Mouse (Mus musculus) ZHBTc4 (cell line): ENCODE measurements at regions not wholly inside any gene's neighbourhood (a gene's known extent, or its start where the extent isn't known, plus 50 kb on each side); places are given as distances from the start of the nearest gene placed in this dataset.
"Not testable (repeated sequence)": the region's sequence is repeated elsewhere in the genome, so short reads cannot be mapped to it uniquely, and the experiment has no call there.

ENCODE experiments used
- DNase-seq: peaks from one replicate; pipeline ENCODE4 v3.0.0-alpha.2; 2011; ENCODE audit warnings: low read depth, low spot score

GRCm38 (mm10) chr15:26953818-26954385 is 58.5 kb upstream of the Fbxl7 start:
- peak; percentile 48 for DNase-seq

DNA sequence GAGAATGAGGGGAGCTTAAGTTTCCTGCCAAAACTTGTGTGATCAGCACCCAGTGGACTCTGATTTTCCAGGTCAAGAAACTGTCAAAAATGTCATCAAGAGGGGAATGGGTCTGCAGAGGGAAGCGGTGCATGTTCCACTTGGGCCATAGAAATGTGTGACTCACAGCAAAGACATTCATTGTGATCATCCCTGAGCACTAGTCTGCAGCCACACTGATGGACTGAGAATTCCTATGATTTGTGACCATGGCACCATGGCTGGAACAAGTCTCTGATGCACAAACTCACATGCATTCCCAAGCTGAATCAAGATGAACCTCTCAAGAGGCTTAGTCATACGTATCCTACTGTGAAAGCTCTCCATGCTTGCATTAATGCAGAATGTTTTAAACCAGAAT is 63.6 kb upstream of the Fbxl7 start:
- no peak for DNase-seq

DNA sequence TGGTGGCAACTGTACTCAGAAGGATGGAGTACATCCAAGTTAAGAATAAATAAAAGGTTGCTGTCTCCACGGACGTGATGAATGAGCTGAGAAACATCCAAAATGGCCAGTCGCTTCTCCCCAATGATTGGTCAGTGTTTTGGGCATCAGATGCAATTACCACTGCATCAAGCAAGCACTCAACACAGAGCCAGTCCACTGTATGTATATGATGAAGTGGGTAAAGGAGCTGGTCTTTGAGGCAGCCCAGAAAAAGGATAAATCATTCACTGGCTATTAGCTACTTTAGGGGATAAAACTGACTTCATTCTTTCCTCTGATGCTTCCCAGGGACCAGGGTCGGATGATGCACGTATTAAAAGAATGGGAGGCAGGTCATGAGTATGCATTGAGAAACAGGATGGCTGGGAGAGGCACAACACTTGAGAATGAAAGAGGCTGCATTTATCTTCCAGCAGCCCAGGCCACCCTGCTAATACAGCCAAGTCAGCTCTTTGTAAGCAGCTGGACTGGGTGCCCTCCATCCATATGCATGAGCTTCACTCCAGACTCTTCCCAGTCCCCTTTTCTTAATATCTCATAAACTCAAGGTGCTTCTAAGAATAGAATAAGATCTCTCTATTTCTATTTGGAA is 73.1 kb upstream of the Fbxl7 start:
- no peak for DNase-seq

- no peak for DNase-seq
Measured at GRCm38 (mm10) chr15:26970770-26971169, 75.4 kb upstream of the Fbxl7 start.

DNA sequence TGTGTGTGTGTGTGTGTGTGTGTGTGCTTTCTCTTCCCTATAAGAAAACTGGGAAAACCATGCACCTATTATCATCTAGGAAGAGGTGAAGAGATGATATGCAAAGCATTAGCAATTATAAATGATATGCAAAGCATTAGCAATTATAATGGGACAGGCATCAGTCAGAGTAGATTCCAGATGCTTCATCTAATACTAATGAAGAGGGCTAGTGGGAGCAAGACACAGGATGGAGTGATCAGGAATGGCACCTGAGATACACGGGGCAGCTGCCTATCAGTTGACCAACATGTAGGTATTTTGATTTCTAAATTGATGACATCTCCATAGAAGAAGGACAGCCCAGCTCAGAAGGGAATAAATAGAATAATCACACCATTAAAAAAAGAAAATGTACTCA is 97.7 kb upstream of the Fbxl7 start:
- DNase-seq = no peak

DNA sequence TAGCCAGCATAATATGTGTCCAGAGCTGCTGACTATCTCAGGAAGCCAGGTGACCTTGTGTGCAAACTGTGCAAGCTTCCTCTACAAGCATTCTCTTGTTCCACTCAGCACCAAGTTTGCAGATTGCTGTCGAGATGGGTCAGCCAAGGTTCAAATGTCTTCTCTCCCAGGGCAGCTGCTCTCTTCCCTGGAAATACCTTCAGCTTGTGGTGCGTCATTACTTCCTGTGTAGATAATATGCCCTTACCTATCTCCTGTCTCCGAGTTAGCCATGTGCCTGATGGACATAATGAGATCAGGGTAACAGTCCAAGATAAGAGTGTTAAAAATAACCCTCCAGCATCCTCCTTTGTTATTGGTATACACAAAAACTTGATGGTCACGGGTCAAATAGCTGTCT is 113.7 kb upstream of the Fbxl7 start:
- no peak for DNase-seq

DNA sequence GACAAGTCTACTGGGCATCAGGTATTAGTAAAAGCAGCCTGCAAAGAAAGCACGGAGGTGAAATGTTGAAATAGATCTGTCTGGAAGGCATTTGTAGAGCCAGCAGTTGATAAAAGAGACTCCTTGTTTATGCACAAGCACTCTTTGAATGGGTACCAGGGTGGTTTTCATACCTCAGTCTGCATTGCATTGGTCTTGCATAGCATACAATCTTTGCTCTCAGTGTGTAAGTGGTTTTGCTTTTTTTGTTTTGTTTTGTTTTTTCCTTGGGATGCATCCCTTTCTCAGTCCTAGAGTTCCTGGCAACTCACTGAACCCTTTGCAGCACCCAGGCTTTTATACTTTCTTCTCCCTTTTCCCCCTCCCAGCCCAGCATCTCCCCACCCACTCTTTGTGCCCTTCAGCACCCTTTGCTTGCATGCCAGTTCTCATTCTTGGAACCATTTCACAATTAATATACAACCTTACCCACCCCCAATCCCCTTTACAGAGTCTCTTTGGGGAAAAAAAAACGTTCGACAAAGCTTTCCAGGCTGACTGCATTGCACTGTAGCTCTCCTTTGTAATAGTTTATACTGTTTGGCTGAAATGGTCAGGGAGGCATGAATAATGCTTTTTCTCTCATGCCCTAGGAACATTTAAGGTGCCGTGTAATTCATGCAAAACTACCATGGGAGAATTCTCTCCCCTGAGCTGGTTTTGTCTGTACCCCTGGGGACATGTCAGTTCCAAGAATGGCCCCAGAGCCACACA is 118.7 kb upstream of the Fbxl7 start:
- no peak for DNase-seq

DNA sequence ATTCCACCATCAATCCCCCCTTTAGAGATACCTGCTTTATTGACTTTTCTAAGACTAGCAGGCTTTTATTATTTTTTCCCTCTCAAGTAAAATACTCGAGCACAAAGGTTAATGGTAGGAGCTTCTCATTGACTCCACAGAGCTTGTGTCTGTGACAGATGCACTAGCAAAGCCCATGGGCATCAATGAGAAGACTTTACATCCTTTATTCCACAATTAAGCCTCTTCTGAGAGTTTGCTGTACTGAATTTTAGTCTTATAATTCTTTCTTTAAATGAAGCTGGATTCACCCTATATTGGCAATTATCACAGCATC is 119.2 kb upstream of the Fbxl7 start:
- no peak for DNase-seq

DNA sequence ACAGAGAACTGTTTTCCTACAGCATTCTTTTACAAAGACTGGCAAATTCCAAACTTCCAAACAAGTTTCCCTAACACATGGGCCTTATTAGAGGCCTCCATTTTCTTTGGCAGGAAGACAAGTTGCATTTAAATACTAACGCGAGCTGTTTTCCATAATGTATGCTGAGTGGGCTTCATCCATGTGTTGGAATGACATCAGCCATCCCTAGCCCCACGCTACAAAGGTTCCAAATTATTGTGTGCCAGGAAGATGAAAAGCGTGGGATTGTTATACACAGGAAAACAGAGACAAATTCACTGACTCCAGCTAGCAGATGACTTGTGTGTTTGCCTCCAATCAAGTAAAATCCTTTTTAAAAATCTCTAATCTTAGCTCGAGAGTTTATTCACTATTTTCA is 125.1 kb upstream of the Fbxl7 start:
- DNase-seq = no peak

DNA sequence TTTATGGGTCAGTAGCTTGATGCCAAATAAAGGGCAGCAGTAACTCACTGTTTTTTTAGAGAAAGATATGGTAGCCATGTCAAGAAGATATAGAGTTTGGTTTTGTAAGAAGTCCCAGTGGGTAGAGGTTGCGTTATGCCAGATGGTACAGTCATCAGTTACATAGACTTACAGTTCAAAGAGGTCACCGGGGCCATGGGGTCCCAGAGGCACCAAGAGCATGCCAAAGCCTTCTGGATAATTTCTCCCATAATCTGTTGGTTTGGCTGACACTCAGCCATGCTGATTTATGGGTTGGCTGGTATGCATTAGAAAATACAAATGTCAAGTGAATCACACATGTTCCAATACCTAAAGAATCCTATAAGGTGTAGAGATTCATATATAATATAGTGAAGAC is 137.9 kb upstream of the Fbxl7 start:
- DNase-seq = no peak

- no peak for DNase-seq
Measured at GRCm38 (mm10) chr15:27043788-27044187, 148.4 kb upstream of the Fbxl7 start.

DNA sequence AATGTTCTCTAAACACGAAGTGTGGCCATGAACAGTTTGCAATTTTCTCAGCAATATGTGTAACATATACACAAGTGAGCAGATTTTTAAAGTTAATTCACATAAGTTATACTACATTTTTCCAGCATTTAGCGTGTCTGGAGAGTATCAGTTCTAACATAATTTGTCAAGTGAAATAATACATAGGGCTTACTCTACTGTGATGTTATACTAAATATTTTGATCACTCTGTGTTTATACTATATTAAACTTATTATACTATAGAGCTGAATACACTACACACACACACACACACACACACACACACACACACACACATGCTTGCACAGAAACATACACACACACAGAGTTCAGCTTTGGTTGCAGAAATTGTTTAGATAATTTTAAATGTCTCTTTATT is 155.3 kb upstream of the Fbxl7 start:
- DNase-seq = no peak

GRCm38 (mm10) chr15:27063456-27063855 is 168.1 kb upstream of the Fbxl7 start:
- DNase-seq = no peak

- no peak for DNase-seq
Measured at GRCm38 (mm10) chr15:27063971-27064370, 168.6 kb upstream of the Fbxl7 start.

DNA sequence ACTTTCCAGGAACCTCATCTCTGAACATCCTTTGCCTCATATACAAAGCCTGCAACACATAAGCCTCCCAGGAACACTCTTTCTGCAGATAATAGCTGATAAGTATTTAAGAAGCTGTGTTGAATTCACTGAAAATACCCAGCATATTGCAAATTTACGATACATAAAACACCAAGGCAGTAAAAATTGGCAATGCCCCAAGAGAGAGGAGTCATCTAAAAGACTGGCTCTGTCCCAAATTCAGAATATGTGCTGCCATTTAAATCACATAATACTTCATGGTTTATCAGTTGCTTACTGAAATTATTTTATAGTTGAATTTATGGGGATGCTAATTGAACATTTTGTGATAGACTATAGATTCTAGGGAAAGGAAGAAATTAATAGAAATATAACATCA is 172.3 kb upstream of the Fbxl7 start:
- no peak for DNase-seq

GRCm38 (mm10) chr15:27077926-27078325 is 182.5 kb upstream of the Fbxl7 start:
- DNase-seq = no peak

- DNase-seq = no peak
Measured at GRCm38 (mm10) chr15:27082826-27083225, 187.4 kb upstream of the Fbxl7 start.

GRCm38 (mm10) chr15:27083596-27083995 is 188.2 kb upstream of the Fbxl7 start:
- no peak for DNase-seq

DNA sequence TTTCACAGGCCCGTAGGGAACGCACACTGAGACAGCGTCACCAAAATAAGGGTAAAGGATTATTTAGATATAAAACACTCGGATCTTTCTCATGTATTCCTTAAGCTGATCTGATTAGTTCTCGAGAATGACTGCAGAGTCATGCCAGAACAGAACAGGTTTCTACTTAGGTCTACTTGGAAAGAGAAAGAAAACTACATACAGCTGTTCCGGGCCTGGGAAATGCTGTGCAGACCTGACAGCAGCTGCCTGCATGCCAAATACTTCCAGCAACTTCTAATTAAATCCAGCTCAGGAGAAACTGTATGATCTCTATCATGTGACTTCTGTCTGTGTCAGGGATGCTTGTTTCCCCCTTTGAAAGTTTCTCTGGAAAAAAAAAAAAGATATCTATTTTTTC is 193.8 kb upstream of the Fbxl7 start:
- no peak for DNase-seq

GRCm38 (mm10) chr15:27094102-27094501 is 198.7 kb upstream of the Fbxl7 start:
- no peak for DNase-seq

DNA sequence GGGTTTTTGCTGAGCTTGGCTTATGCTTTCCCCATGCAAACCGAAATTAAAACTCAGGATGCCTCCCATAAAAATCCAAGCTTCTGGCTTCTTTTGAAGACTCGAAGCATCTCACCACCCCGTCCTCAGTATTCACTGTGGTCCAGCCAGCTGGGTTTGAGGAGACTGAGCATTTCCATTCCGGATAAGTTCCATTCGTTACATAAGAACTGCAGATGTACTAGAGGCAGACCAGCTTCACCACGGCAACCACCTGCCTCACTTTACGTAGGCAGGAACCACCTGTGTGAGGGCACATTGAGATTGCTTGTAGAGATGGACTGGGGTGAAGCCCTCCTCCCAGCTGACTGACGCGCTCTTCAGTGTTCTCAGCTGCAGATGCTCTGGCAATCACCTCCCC is 199.9 kb upstream of the Fbxl7 start:
- no peak for DNase-seq

- not testable (repeated sequence) for DNase-seq
Measured at GRCm38 (mm10) chr15:27101610-27102009, 206.2 kb upstream of the Fbxl7 start.

DNA sequence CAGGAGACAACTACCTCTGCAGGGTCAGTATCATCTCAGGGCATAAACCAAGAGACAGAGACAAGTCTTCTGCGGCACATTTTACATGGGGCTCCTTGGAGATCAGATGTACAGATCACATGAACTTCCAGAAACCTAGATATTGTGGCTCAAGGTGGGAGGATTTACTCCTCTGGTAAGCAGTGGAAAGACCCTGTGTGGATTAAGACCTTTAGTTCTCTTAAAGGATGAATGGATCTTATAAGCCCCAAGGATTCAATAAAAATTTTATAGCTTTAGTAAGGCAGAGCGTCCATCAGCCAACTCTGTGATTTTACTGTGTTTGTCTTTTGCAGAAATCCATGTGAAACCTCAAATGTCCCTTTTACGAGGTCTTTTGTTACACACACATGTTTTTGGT is 213.8 kb upstream of the Fbxl7 start:
- no peak for DNase-seq
